Mouse (Mus musculus) brown adipose tissue, adult 24 weeks (tissue): ENCODE measurements at regions not wholly inside any gene's neighbourhood (a gene's known extent, or its start where the extent isn't known, plus 50 kb on each side); places are given as distances from the start of the nearest gene placed in this dataset.

Experiments
- H3K27ac ChIP-seq: fragments of 200-500 bp; replicated peaks from 2 replicates; pipeline ENCODE4 v1.5.1; 2012; ENCODE audit warnings: low read depth, mild to moderate bottlenecking, low read length
- H3K4me1 ChIP-seq: fragments of 200-500 bp; 2 replicates; pipeline ENCODE4 v1.6.1; 2012; ENCODE audit warnings: low read length, mixed read lengths; ENCODE audit not compliant: control insufficient read depth, insufficient read depth, insufficient read length
- H3K4me3 ChIP-seq: fragments of 200-500 bp; 2 replicates; pipeline ENCODE4 v1.5.1; 2012; ENCODE audit warnings: low read depth, mild to moderate bottlenecking, low read length, moderate library complexity; ENCODE audit not compliant: insufficient read depth

GRCm38 (mm10) chr5:119204736-119205135, 465.7 kb upstream of the Tbx3 start:
- Histone ChIP-seq H3K4me3 (no peak overlapping the region), H3K4me1 (0 out of 2 replicates have a peak, but pooled peaks cover 7% of the 10 kb centered on the region), H3K27ac (no peak overlapping the region)

GRCm38 (mm10) chr5:119208077-119208476, 462.4 kb upstream of the Tbx3 start:
- Histone ChIP-seq H3K4me3 (no peak overlapping the region), H3K27ac (peak overlapping the region; percentile 68), H3K4me1 (no peaks in the 10 kb centered on the region)

GRCm38 (mm10) chr5:119213196-119213595, 457.3 kb upstream of the Tbx3 start:
- Histone ChIP-seq H3K4me1 (peaks cover 7% of the 10 kb centered on the region), H3K4me3 (no peak overlapping the region), H3K27ac (no peak overlapping the region)

GRCm38 (mm10) chr5:119213692-119214357, 456.6 kb upstream of the Tbx3 start:
- Histone ChIP-seq H3K4me1 (peaks cover 13% of the 10 kb centered on the region), H3K4me3 (no peak overlapping the region), H3K27ac (no peak overlapping the region)

GRCm38 (mm10) chr5:119214937-119215336, 455.5 kb upstream of the Tbx3 start:
- Histone ChIP-seq H3K4me1 (peaks cover 16% of the 10 kb centered on the region), H3K27ac (no peak overlapping the region), H3K4me3 (no peak overlapping the region)

DNA sequence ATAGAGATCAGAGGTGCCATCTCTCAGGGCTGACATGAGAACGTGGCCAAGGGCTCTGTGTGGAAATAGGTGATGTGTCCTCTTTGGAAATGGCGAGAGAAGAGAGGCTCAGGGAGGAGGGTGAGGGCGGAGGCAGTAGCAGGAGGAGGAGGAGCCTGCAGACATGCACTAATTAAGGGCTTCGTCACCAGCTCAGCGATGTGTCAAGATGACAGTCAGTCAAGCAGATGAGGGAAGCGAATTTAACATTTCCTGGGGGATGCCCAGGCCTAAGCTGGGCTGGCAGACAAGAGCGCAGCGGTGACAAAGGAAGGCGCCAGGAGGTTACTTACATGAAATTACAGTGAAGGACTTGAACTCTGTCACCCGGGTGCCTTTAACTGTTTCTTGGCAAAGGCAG, 455.1 kb upstream of the Tbx3 start:
- H3K4me3 ChIP-seq: no peak overlapping the region
- H3K27ac ChIP-seq: no peak overlapping the region
- peaks cover 16% of the 10 kb centered on the region for H3K4me1 ChIP-seq

- Histone ChIP-seq H3K4me1 (peaks cover 16% of the 10 kb centered on the region), H3K27ac (no peak overlapping the region), H3K4me3 (no peak overlapping the region)
Measured at GRCm38 (mm10) chr5:119216146-119216545, 454.3 kb upstream of the Tbx3 start.

DNA sequence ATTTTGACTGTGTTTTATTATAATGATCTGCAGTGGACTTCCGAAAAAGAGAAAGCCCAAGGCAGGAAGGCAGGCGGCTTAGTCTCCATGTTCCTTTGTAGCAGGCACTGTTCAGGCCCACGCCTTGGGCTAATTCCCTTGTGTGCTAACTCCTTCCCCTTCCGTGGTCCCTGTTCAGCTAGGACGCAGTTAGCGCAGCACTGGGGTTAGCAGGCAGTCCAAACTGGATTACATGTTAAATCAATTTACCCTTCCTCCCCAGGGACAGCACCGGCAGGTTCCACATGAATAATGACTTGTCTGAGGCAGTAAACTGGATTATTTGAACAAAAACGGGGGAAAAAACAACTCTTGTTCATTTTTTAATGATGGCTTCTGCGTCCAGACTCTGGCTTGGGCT, 453.4 kb upstream of the Tbx3 start:
- Histone ChIP-seq H3K27ac (peak overlapping the region; percentile 30; the same call in 1 of the 2 replicates), H3K4me3 (no peak overlapping the region), H3K4me1 (peaks cover 16% of the 10 kb centered on the region)

DNA sequence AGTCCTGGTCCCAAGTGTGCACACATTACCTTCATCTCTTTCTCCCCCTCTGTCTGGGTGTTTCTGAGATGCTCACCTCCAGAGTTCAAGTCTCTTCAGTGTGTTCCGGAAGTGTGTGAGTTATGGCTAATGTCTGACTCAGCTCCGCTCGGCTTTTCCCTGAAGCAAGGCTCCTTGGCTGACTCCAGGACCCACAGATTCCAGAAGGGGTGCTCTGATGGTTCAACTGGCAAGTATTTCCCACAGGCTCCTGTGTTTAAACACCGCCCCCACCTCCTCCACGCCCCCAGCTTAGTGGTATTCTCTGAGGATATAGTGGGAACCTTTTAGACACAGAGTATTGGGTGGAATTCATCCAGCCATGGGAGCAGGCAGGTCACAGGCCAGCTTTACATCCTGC, 441.8 kb upstream of the Tbx3 start:
- no peaks in the 10 kb centered on the region for H3K4me1 ChIP-seq
- H3K4me3 ChIP-seq: no peak overlapping the region
- no peak overlapping the region for H3K27ac ChIP-seq

GRCm38 (mm10) chr5:119232941-119233340, 437.5 kb upstream of the Tbx3 start:
- Histone ChIP-seq H3K4me1 (no peaks in the 10 kb centered on the region), H3K4me3 (no peak overlapping the region), H3K27ac (no peak overlapping the region)

GRCm38 (mm10) chr5:119235884-119236283, 434.6 kb upstream of the Tbx3 start:
- H3K4me1 ChIP-seq: no peaks in the 10 kb centered on the region
- no peak overlapping the region for H3K4me3 ChIP-seq
- no peak overlapping the region for H3K27ac ChIP-seq

GRCm38 (mm10) chr5:119246824-119247223, 423.6 kb upstream of the Tbx3 start:
- peak overlapping the region; percentile 68 for H3K27ac ChIP-seq
- peak overlapping the region; percentile 4; the same call in 1 of the 2 replicates for H3K4me3 ChIP-seq
- H3K4me1 ChIP-seq: peaks cover 3% of the 10 kb centered on the region; the same call in 1 of the 2 replicates

- peaks cover 3% of the 10 kb centered on the region; the same call in 1 of the 2 replicates for H3K4me1 ChIP-seq
- no peak overlapping the region for H3K27ac ChIP-seq
Measured at GRCm38 (mm10) chr5:119248626-119249025, 421.8 kb upstream of the Tbx3 start.

DNA sequence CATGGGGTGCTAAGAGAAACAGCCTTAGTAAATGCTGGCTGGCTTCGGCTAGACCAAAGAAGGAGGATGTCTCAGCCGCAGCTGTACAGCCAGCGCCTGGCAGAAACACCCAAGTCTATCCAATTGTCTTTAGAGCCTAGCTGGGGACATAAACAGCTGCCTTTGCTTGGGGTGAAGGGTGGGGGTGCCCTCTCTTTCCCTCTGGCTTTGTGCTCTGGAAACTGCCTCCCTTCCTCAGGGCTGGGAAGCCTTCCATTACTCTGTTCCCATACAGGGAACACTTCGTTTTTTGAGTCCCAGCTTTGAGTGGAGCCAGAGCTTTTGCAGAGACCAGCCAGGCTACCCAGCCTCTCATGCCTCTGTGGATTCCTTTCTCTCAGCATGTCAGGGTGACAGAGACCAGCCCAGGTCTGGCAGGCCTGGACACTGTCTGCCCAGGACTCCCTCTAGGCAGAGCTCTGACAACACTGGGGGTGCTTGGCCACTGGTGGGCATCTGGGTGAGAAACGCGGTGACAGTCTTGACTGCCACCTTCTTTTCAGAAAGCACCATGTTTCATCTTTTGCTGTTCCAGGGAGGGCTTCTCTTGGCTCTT, 421.2 kb upstream of the Tbx3 start:
- Histone ChIP-seq H3K4me3 (no peak overlapping the region), H3K27ac (no peak overlapping the region), H3K4me1 (peaks cover 3% of the 10 kb centered on the region; the same call in 1 of the 2 replicates)

More at GRCm38 (mm10) chr5:119248626-119249025, 421.8 kb upstream of the Tbx3 start:
- H3K4me3 ChIP-seq: no peak overlapping the region

GRCm38 (mm10) chr5:119251311-119252047, 419.0 kb upstream of the Tbx3 start:
- Histone ChIP-seq H3K27ac (no peak overlapping the region), H3K4me3 (no peak overlapping the region), H3K4me1 (peaks cover 3% of the 10 kb centered on the region; the same call in 1 of the 2 replicates)
